Mouse (Mus musculus): ENCODE measurements around the gene Rnf11. TPM values are rescaled to one million over a fixed set of nuclear protein-coding genes. Genes with fewer than 3 reads are reported as not detected.
A peak's percentile ranks its signal among the peaks of the same experiment; 100 is the strongest.

The Rnf11 gene
- polyA plus RNA-seq, 1 experiment, result 161 TPM

GRCm38 (mm10) chr4:109481424-109481823 is 3.1 kb downstream of the Rnf11 start:
- no peaks in the 10 kb centered on the region for H3K27me3 ChIP-seq (ENCODE audit: control insufficient read depth, insufficient read depth, low read length)
- H3K27ac ChIP-seq (ENCODE audit: insufficient read depth, low read length), result no peak overlapping the region
- H3K4me3 ChIP-seq (replicated peaks; ENCODE audit: insufficient read depth, low read depth, low read length), result no peak overlapping the region
- WGBS, result 80% methylated on average over 2 of the region's 2 CpGs
- H3K4me1 ChIP-seq (ENCODE audit: control insufficient read depth, insufficient read depth, low read length), result no peaks in the 10 kb centered on the region
- no peak for DNase-seq
- TF ChIP-seq POLR2A (IDR thresholded peaks at IDR 0.05; ENCODE audit: borderline replicate concordance, insufficient read depth, low read length), result no peak
- TF ChIP-seq CTCF (IDR thresholded peaks at IDR 0.05; ENCODE audit: borderline replicate concordance, insufficient read depth, low read depth, low read length), result no peak

- TF ChIP-seq POLR2A (IDR thresholded peaks at IDR 0.05; ENCODE audit: borderline replicate concordance, insufficient read depth, low read length) (no peak), CTCF (IDR thresholded peaks at IDR 0.05; ENCODE audit: borderline replicate concordance, insufficient read depth, low read depth, low read length) (no peak)
- 94% methylated on average over 3 of the region's 3 CpGs for WGBS
Observed at GRCm38 (mm10) chr4:109477454-109477853, 7.1 kb downstream of the Rnf11 start.

GRCm38 (mm10) chr4:109476554-109477014 is 7.9 kb downstream of the Rnf11 start:
- TF ChIP-seq CTCF (IDR thresholded peaks at IDR 0.05; ENCODE audit: borderline replicate concordance, insufficient read depth, low read depth, low read length) (peak; percentile 6; the same call in 1 of the 2 replicates), POLR2A (IDR thresholded peaks at IDR 0.05; ENCODE audit: borderline replicate concordance, insufficient read depth, low read length) (peak; percentile 72)
- DNase-seq, result peak; percentile 92 to 93
- Histone ChIP-seq H3K4me1 (ENCODE audit: control insufficient read depth, insufficient read depth, low read length) (no peaks in the 10 kb centered on the region; the same call in 1 of the 2 replicates), H3K4me3 (replicated peaks; ENCODE audit: insufficient read depth, low read depth, low read length) (peak overlapping the region; percentile 68), H3K27ac (ENCODE audit: insufficient read depth, low read length) (peak overlapping the region; percentile 11), H3K27me3 (ENCODE audit: control insufficient read depth, insufficient read depth, low read length) (no peaks in the 10 kb centered on the region)
- under 1% methylated on average over 37 of the region's 39 CpGs for WGBS

More at GRCm38 (mm10) chr4:109477454-109477853, 7.1 kb downstream of the Rnf11 start:
- no peaks in the 10 kb centered on the region; the same call in 1 of the 2 replicates for H3K4me1 ChIP-seq (ENCODE audit: control insufficient read depth, insufficient read depth, low read length)
- H3K27me3 ChIP-seq (ENCODE audit: control insufficient read depth, insufficient read depth, low read length), result no peaks in the 10 kb centered on the region
- no peak for DNase-seq
- no peak overlapping the region for H3K27ac ChIP-seq (ENCODE audit: insufficient read depth, low read length)
- H3K4me3 ChIP-seq (replicated peaks; ENCODE audit: insufficient read depth, low read depth, low read length), result no peak overlapping the region

GRCm38 (mm10) chr4:109475577-109476553 is 8.7 kb downstream of the Rnf11 start:
- peak; percentile 63 to 72 for DNase-seq
- TF ChIP-seq POLR2A (IDR thresholded peaks at IDR 0.05; ENCODE audit: borderline replicate concordance, insufficient read depth, low read length) (0 out of 2 replicates have a peak, but pooled peaks have one; percentile 16), CTCF (IDR thresholded peaks at IDR 0.05; ENCODE audit: borderline replicate concordance, insufficient read depth, low read depth, low read length) (no peak)

GRCm38 (mm10) chr4:109475078-109475477 is 9.4 kb downstream of the Rnf11 start:
- H3K4me3 ChIP-seq (replicated peaks; ENCODE audit: insufficient read depth, low read depth, low read length), result peak overlapping the region; percentile 68
- no peaks in the 10 kb centered on the region for H3K27me3 ChIP-seq (ENCODE audit: control insufficient read depth, insufficient read depth, low read length)
- H3K4me1 ChIP-seq (ENCODE audit: control insufficient read depth, insufficient read depth, low read length), result no peaks in the 10 kb centered on the region; the same call in 1 of the 2 replicates
- 13% methylated on average over 2 of the region's 2 CpGs for WGBS
- no peak for DNase-seq
- TF ChIP-seq CTCF (IDR thresholded peaks at IDR 0.05; ENCODE audit: borderline replicate concordance, insufficient read depth, low read depth, low read length) (no peak), POLR2A (IDR thresholded peaks at IDR 0.05; ENCODE audit: borderline replicate concordance, insufficient read depth, low read length) (no peak)
- H3K27ac ChIP-seq (ENCODE audit: insufficient read depth, low read length), result no peak overlapping the region

More at GRCm38 (mm10) chr4:109475577-109476553, 8.7 kb downstream of the Rnf11 start:
- H3K4me1 ChIP-seq (ENCODE audit: control insufficient read depth, insufficient read depth, low read length), result no peaks in the 10 kb centered on the region; the same call in 1 of the 2 replicates
- H3K27ac ChIP-seq (ENCODE audit: insufficient read depth, low read length), result peak overlapping the region; percentile 11
- WGBS, result under 1% methylated on average over 66 of the region's 68 CpGs
- H3K27me3 ChIP-seq (ENCODE audit: control insufficient read depth, insufficient read depth, low read length), result no peaks in the 10 kb centered on the region
- peak overlapping the region; percentile 68 for H3K4me3 ChIP-seq (replicated peaks; ENCODE audit: insufficient read depth, low read depth, low read length)

- Histone ChIP-seq H3K27me3 (ENCODE audit: control insufficient read depth, insufficient read depth, low read length) (no peaks in the 10 kb centered on the region), H3K4me3 (replicated peaks; ENCODE audit: insufficient read depth, low read depth, low read length) (no peak overlapping the region), H3K27ac (ENCODE audit: insufficient read depth, low read length) (no peak overlapping the region), H3K4me1 (ENCODE audit: control insufficient read depth, insufficient read depth, low read length) (no peaks in the 10 kb centered on the region; the same call in 1 of the 2 replicates)
- no peak for TF ChIP-seq CTCF (IDR thresholded peaks at IDR 0.05; ENCODE audit: borderline replicate concordance, insufficient read depth, low read depth, low read length)
- no peak for TF ChIP-seq POLR2A (IDR thresholded peaks at IDR 0.05; ENCODE audit: borderline replicate concordance, insufficient read depth, low read length)
- no peak for DNase-seq
- 91% methylated on average over 3 of the region's 3 CpGs for WGBS
Observed at GRCm38 (mm10) chr4:109472566-109472965, 12.0 kb downstream of the Rnf11 start.

- DNase-seq, result no peak
- H3K27ac ChIP-seq (ENCODE audit: insufficient read depth, low read length), result no peak overlapping the region
- no peaks in the 10 kb centered on the region; the same call in 1 of the 2 replicates for H3K4me1 ChIP-seq (ENCODE audit: control insufficient read depth, insufficient read depth, low read length)
- no peaks in the 10 kb centered on the region for H3K27me3 ChIP-seq (ENCODE audit: control insufficient read depth, insufficient read depth, low read length)
- H3K4me3 ChIP-seq (replicated peaks; ENCODE audit: insufficient read depth, low read depth, low read length), result no peak overlapping the region
- TF ChIP-seq CTCF (IDR thresholded peaks at IDR 0.05; ENCODE audit: borderline replicate concordance, insufficient read depth, low read depth, low read length) (no peak), POLR2A (IDR thresholded peaks at IDR 0.05; ENCODE audit: borderline replicate concordance, insufficient read depth, low read length) (no peak)
Observed at GRCm38 (mm10) chr4:109471606-109472005, 12.9 kb downstream of the Rnf11 start.

All from cerebellum, adult 2 months (tissue).